Mouse (Mus musculus): ENCODE measurements around the gene Ftl1. TPM values are rescaled to one million over a fixed set of nuclear protein-coding genes. Genes with fewer than 3 reads are reported as not detected.

Ftl1 gene
- total RNA-seq, 2 experiments from 2014 or later = 960 to 2,156 TPM

GRCm38 (mm10) chr7:45417962-45418492 lies 41.7 kb downstream of the Ftl1 start:
- no peak for ATAC-seq (replicated peaks; ENCODE audit: low FRiP score, poor library complexity, severe bottlenecking)

GRCm38 (mm10) chr7:45415636-45416035 lies 44.0 kb downstream of the Ftl1 start:
- no peak for ATAC-seq (replicated peaks; ENCODE audit: low FRiP score, poor library complexity, severe bottlenecking)

GRCm38 (mm10) chr7:45414740-45415224 lies 44.9 kb downstream of the Ftl1 start:
- no peak for ATAC-seq (replicated peaks; ENCODE audit: low FRiP score, poor library complexity, severe bottlenecking)

- 0 out of 2 replicates have a peak, but pooled peaks have one; percentile 23 for ATAC-seq (replicated peaks; ENCODE audit: low FRiP score, poor library complexity, severe bottlenecking)
Observed at GRCm38 (mm10) chr7:45413864-45414739, 45.6 kb downstream of the Ftl1 start.

DNA sequence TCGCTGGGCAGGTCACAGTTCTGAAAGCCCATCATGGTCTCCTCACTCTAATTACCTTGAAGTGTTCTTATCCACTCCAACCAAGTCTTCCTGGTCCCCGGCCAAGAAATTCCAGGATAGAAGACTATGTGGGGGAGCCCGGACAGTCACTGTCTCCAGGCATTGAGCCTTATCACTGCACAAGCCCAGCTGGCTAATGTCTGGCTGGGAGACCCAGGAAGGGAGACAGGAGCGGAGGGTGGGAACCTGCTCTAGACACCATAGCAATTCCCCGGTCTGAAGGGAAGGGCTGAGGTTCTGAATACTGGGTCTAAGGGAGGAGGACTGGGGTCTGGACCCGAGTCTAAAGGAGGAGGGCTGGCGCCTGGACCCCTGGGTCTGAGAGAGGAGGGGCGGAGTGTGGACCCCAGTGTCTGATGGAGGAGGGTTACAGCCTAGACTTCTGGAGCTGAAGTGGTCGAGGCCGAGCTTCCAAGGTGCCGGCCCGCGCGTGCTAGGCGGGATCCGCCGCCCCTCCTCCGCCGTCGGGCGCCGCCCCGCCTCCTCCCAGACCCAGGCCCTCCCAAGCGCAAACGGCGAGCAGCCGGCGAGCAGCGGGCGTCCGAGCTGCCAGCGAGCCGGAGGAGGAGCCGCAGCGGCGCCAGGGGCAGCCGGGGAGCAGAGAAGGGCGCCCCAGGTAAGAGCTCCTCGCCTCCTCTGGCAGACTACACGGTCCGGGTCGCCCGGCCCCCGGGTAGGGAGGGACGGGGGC lies 46.4 kb downstream of the Ftl1 start, which contains the start of gene Ntf5:
Gene Ntf5 (plus strand): TSS at position 583 of the 751 bp plus-strand sequence.
- ATAC-seq (replicated peaks; ENCODE audit: low FRiP score, poor library complexity, severe bottlenecking) = no peak

GRCm38 (mm10) chr7:45412421-45412820 lies 47.3 kb downstream of the Ftl1 start:
- no peak for ATAC-seq (replicated peaks; ENCODE audit: low FRiP score, poor library complexity, severe bottlenecking)

- no peak for ATAC-seq (replicated peaks; ENCODE audit: low FRiP score, poor library complexity, severe bottlenecking)
Observed at GRCm38 (mm10) chr7:45409497-45410163, 50.1 kb downstream of the Ftl1 start.

DNA sequence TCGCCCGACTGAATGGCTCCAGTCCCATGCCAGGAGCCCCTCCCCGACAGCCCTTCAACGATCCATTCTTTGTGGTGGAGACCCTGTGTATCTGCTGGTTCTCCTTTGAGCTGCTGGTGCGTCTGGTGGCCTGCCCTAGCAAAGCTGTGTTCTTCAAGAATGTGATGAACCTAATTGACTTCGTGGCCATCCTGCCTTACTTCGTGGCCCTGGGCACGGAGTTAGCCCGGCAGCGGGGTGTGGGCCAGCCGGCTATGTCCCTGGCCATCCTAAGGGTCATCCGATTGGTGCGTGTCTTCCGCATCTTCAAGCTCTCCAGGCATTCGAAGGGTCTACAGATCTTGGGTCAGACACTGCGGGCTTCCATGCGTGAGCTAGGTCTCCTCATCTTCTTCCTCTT lies 50.7 kb downstream of the Ftl1 start:
- no peak for ATAC-seq (replicated peaks; ENCODE audit: low FRiP score, poor library complexity, severe bottlenecking)

- no peak for ATAC-seq (replicated peaks; ENCODE audit: low FRiP score, poor library complexity, severe bottlenecking)
Observed at GRCm38 (mm10) chr7:45408351-45408750, 51.3 kb downstream of the Ftl1 start.

Other genes starting within 250 kb of the Ftl1 start
Only the 30 nearest of the 34 such genes appear.
- 82.2 and 86.1 TPM in 2 replicates for gene Cd37, start 220.8 kb downstream of the Ftl1 start, total RNA-seq (2015; ENCODE audit: low replicate concordance)
- 21.1 and 54.8 TPM in 2 replicates for gene Cd37, start 220.8 kb downstream of the Ftl1 start, total RNA-seq (2017; ENCODE audit: low replicate concordance)
- not detected in 2 replicates for gene Slc6a16, start 218.8 kb downstream of the Ftl1 start, total RNA-seq (2015; ENCODE audit: low replicate concordance)
- not detected in 2 replicates for gene Slc6a16, start 218.8 kb downstream of the Ftl1 start, total RNA-seq (2017; ENCODE audit: low replicate concordance)
- gene Slc6a21, start 182.4 kb downstream of the Ftl1 start, total RNA-seq (2015; ENCODE audit: low replicate concordance) = not detected in 2 replicates
- not detected in 2 replicates for gene Slc6a21, start 182.4 kb downstream of the Ftl1 start, total RNA-seq (2017; ENCODE audit: low replicate concordance)
- not detected in 2 replicates for gene Trpm4, start 126.1 kb downstream of the Ftl1 start, total RNA-seq (2015; ENCODE audit: low replicate concordance)
- not detected in 2 replicates for gene Trpm4, start 126.1 kb downstream of the Ftl1 start, total RNA-seq (2017; ENCODE audit: low replicate concordance)
- not detected in 2 replicates for gene Hrc, start 124.6 kb downstream of the Ftl1 start, total RNA-seq (2015; ENCODE audit: low replicate concordance)
- not detected in 2 replicates for gene Hrc, start 124.6 kb downstream of the Ftl1 start, total RNA-seq (2017; ENCODE audit: low replicate concordance)
- gene Ppfia3, start 92.9 kb downstream of the Ftl1 start, total RNA-seq (2015; ENCODE audit: low replicate concordance) = not detected in 2 replicates
- not detected in 2 replicates for gene Ppfia3, start 92.9 kb downstream of the Ftl1 start, total RNA-seq (2017; ENCODE audit: low replicate concordance)
- gene Lin7b, start 89.3 kb downstream of the Ftl1 start, total RNA-seq (2015; ENCODE audit: low replicate concordance) = not detected in 2 replicates
- not detected in 2 replicates for gene Lin7b, start 89.3 kb downstream of the Ftl1 start, total RNA-seq (2017; ENCODE audit: low replicate concordance)
- gene Snrnp70, start 64.1 kb downstream of the Ftl1 start, total RNA-seq (2015; ENCODE audit: low replicate concordance) = 143 and 194 TPM in 2 replicates
- 312 and 348 TPM in 2 replicates for gene Snrnp70, start 64.1 kb downstream of the Ftl1 start, total RNA-seq (2017; ENCODE audit: low replicate concordance)
- not detected in 2 replicates for gene Kcna7, start 54.2 kb downstream of the Ftl1 start, total RNA-seq (2015; ENCODE audit: low replicate concordance)
- not detected in 2 replicates for gene Kcna7, start 54.2 kb downstream of the Ftl1 start, total RNA-seq (2017; ENCODE audit: low replicate concordance)
- gene Ntf5, start 46.2 kb downstream of the Ftl1 start, total RNA-seq (2015; ENCODE audit: low replicate concordance) = not detected in 2 replicates
- not detected in 2 replicates for gene Ntf5, start 46.2 kb downstream of the Ftl1 start, total RNA-seq (2017; ENCODE audit: low replicate concordance)
- not detected in 2 replicates for gene Lhb, start 39.1 kb downstream of the Ftl1 start, total RNA-seq (2015; ENCODE audit: low replicate concordance)
- gene Lhb, start 39.1 kb downstream of the Ftl1 start, total RNA-seq (2017; ENCODE audit: low replicate concordance) = not detected in 2 replicates
- gene Gys1, start 25.0 kb downstream of the Ftl1 start, total RNA-seq (2015; ENCODE audit: low replicate concordance) = 0.84 and 5.8 TPM in 2 replicates
- 2.1 and 6.2 TPM in 2 replicates for gene Gys1, start 25.0 kb downstream of the Ftl1 start, total RNA-seq (2017; ENCODE audit: low replicate concordance)
- gene Ruvbl2, start 21.8 kb downstream of the Ftl1 start, total RNA-seq (2015; ENCODE audit: low replicate concordance) = 39.0 and 53.3 TPM in 2 replicates
- 22.6 and 28.8 TPM in 2 replicates for gene Ruvbl2, start 21.8 kb downstream of the Ftl1 start, total RNA-seq (2017; ENCODE audit: low replicate concordance)
- gene Bax, start 7.0 kb upstream of the Ftl1 start, total RNA-seq (2015; ENCODE audit: low replicate concordance) = 10.1 and 43.6 TPM in 2 replicates
- gene Bax, start 7.0 kb upstream of the Ftl1 start, total RNA-seq (2017; ENCODE audit: low replicate concordance) = 10.3 and 15.9 TPM in 2 replicates
- 0.84 TPM in 1 of 2 replicates, not detected in the other for gene Tulp2, start 22.0 kb upstream of the Ftl1 start, total RNA-seq (2015; ENCODE audit: low replicate concordance)
- gene Tulp2, start 22.0 kb upstream of the Ftl1 start, total RNA-seq (2017; ENCODE audit: low replicate concordance) = not detected in 2 replicates
- not detected in 2 replicates for gene Gm45808, start 26.9 kb upstream of the Ftl1 start, total RNA-seq (2015; ENCODE audit: low replicate concordance)
- 4.9 TPM in 1 of 2 replicates, not detected in the other for gene Gm45808, start 26.9 kb upstream of the Ftl1 start, total RNA-seq (2017; ENCODE audit: low replicate concordance)
- gene Dhdh, start 28.9 kb upstream of the Ftl1 start, total RNA-seq (2015; ENCODE audit: low replicate concordance) = 0.42 and 3.6 TPM in 2 replicates
- 1.0 and 1.6 TPM in 2 replicates for gene Dhdh, start 28.9 kb upstream of the Ftl1 start, total RNA-seq (2017; ENCODE audit: low replicate concordance)
- gene Nucb1, start 50.5 kb upstream of the Ftl1 start, total RNA-seq (2015; ENCODE audit: low replicate concordance) = 164 and 168 TPM in 2 replicates
- gene Nucb1, start 50.5 kb upstream of the Ftl1 start, total RNA-seq (2017; ENCODE audit: low replicate concordance) = 789 and 905 TPM in 2 replicates
- 814 and 867 TPM in 2 replicates for gene Ppp1r15a, start 66.4 kb upstream of the Ftl1 start, total RNA-seq (2015; ENCODE audit: low replicate concordance)
- gene Ppp1r15a, start 66.4 kb upstream of the Ftl1 start, total RNA-seq (2017; ENCODE audit: low replicate concordance) = 569 and 633 TPM in 2 replicates
- 7.2 TPM in 1 of 2 replicates, not detected in the other for gene Plekha4, start 66.4 kb upstream of the Ftl1 start, total RNA-seq (2015; ENCODE audit: low replicate concordance)
- 0.08 and 0.90 TPM in 2 replicates for gene Plekha4, start 66.4 kb upstream of the Ftl1 start, total RNA-seq (2017; ENCODE audit: low replicate concordance)
- gene Hsd17b14, start 95.0 kb upstream of the Ftl1 start, total RNA-seq (2015; ENCODE audit: low replicate concordance) = not detected in 2 replicates
- gene Hsd17b14, start 95.0 kb upstream of the Ftl1 start, total RNA-seq (2017; ENCODE audit: low replicate concordance) = not detected in 2 replicates
- gene Bcat2, start 110.3 kb upstream of the Ftl1 start, total RNA-seq (2015; ENCODE audit: low replicate concordance) = 8.4 and 17.7 TPM in 2 replicates
- 4.0 and 22.0 TPM in 2 replicates for gene Bcat2, start 110.3 kb upstream of the Ftl1 start, total RNA-seq (2017; ENCODE audit: low replicate concordance)
- gene Fgf21, start 155.6 kb upstream of the Ftl1 start, total RNA-seq (2015; ENCODE audit: low replicate concordance) = not detected in 2 replicates
- not detected in 2 replicates for gene Fgf21, start 155.6 kb upstream of the Ftl1 start, total RNA-seq (2017; ENCODE audit: low replicate concordance)
- not detected in 2 replicates for gene Fut1, start 157.4 kb upstream of the Ftl1 start, total RNA-seq (2015; ENCODE audit: low replicate concordance)
- not detected in 2 replicates for gene Fut1, start 157.4 kb upstream of the Ftl1 start, total RNA-seq (2017; ENCODE audit: low replicate concordance)
- not detected in 2 replicates for gene Izumo1, start 161.9 kb upstream of the Ftl1 start, total RNA-seq (2015; ENCODE audit: low replicate concordance)
- gene Izumo1, start 161.9 kb upstream of the Ftl1 start, total RNA-seq (2017; ENCODE audit: low replicate concordance) = not detected in 2 replicates
- not detected in 2 replicates for gene Rasip1, start 167.6 kb upstream of the Ftl1 start, total RNA-seq (2015; ENCODE audit: low replicate concordance)
- gene Rasip1, start 167.6 kb upstream of the Ftl1 start, total RNA-seq (2017; ENCODE audit: low replicate concordance) = not detected in 2 replicates
- not detected in 2 replicates for gene Mamstr, start 180.1 kb upstream of the Ftl1 start, total RNA-seq (2015; ENCODE audit: low replicate concordance)
- gene Mamstr, start 180.1 kb upstream of the Ftl1 start, total RNA-seq (2017; ENCODE audit: low replicate concordance) = not detected in 2 replicates
- not detected in 2 replicates for gene Fut2, start 206.5 kb upstream of the Ftl1 start, total RNA-seq (2015; ENCODE audit: low replicate concordance)
- gene Fut2, start 206.5 kb upstream of the Ftl1 start, total RNA-seq (2017; ENCODE audit: low replicate concordance) = not detected in 2 replicates
- not detected in 2 replicates for gene Ntn5, start 224.1 kb upstream of the Ftl1 start, total RNA-seq (2015; ENCODE audit: low replicate concordance)
- not detected in 2 replicates for gene Ntn5, start 224.1 kb upstream of the Ftl1 start, total RNA-seq (2017; ENCODE audit: low replicate concordance)
- gene Sec1, start 234.5 kb upstream of the Ftl1 start, total RNA-seq (2015; ENCODE audit: low replicate concordance) = not detected in 2 replicates
- not detected in 2 replicates for gene Sec1, start 234.5 kb upstream of the Ftl1 start, total RNA-seq (2017; ENCODE audit: low replicate concordance)